24 mouse cellular contexts compared by ENCODE assay signal in genomic region chr7:125601280-125601670, GRCm38 (mm10). TPM values are rescaled to one million over a fixed set of nuclear protein-coding genes. Genes with fewer than 3 reads are reported as not detected.
A peak's percentile ranks its signal among the peaks of the same experiment; 100 is the strongest.
DNase-seq lines count a peak whose midpoint lies in the region; TF ChIP-seq lines count a peak whose summit lies in the region.
"Had no signal": no experiment of that assay in that cellular context is flagged by ENCODE, and none has a peak within 500 bp of the region (broad histone marks: within the 10 kb centered on the region; RNA-seq: fewer than 3 reads in every experiment).

No protein-coding gene starts in this region.

- H3K79me2 ChIP-seq in heart, adult 2 months (replicated peaks; ENCODE audit: control insufficient read depth, insufficient read depth, low read length), result no peaks in the 10 kb centered on the region

- H3K4me1 ChIP-seq in cortical plate, adult 2 months (ENCODE audit: control insufficient read depth, insufficient read depth, low read length), result no peaks in the 10 kb centered on the region
- peaks cover 93% of the 10 kb centered on the region for H3K4me1 ChIP-seq in megakaryocyte, embryonic 14.5 days
- no peaks in the 10 kb centered on the region for H3K4me1 ChIP-seq in heart, adult 2 months (ENCODE audit: control insufficient read depth, insufficient read depth, low read length)
- H3K4me1 ChIP-seq: hindbrain, embryonic 13.5 days; limb, embryonic 13.5 days; midbrain, embryonic 15.5 days; neural tube, embryonic 13.5 days had no signal

- DNase-seq in kidney, postnatal 4 days, result peak; percentile 9 to 20
- DNase-seq in kidney, adult 11 months, result no peak
- DNase-seq in B cell, adult 2 months, result peak; percentile 48 to 51
- DNase-seq in right cerebral cortex, postnatal 4 days, result no peak
- DNase-seq in heart, adult 2 months, result no peak
- DNase-seq: adrenal gland, postnatal 10 days; cerebellum, adult 9-11 months; gastrocnemius, postnatal 14 days; kidney, adult 2 months; kidney, postnatal 14 days; lung, adult 2 months; lung, postnatal 14 days; retina, postnatal 1 day had no signal

- WGBS in heart, adult 2 months, result 81% methylated on average over 6 of the region's 6 CpGs

- no peak for TF ChIP-seq EP300 in heart, adult 2 months (IDR thresholded peaks at IDR 0.05; ENCODE audit: insufficient read depth, low read depth, low read length)

- H3K27me3 ChIP-seq in megakaryocyte, embryonic 14.5 days (replicated peaks), result peaks cover 2% of the 10 kb centered on the region
- H3K27me3 ChIP-seq in heart, adult 2 months (ENCODE audit: control insufficient read depth, insufficient read depth, low read length), result no peaks in the 10 kb centered on the region
- H3K27me3 ChIP-seq: hindbrain, embryonic 13.5 days; limb, embryonic 13.5 days; midbrain, embryonic 15.5 days; neural tube, embryonic 13.5 days had no signal

- H3K9me3 ChIP-seq in megakaryocyte, embryonic 14.5 days, result no peaks in the 10 kb centered on the region
- H3K9me3 ChIP-seq: forebrain, embryonic 10.5 days; hindbrain, embryonic 13.5 days; limb, embryonic 13.5 days; midbrain, embryonic 15.5 days; neural tube, embryonic 13.5 days had no signal

- no peak overlapping the region for H3K4me3 ChIP-seq in cortical plate, adult 2 months (ENCODE audit: insufficient read depth, low read length)
- peak overlapping the region; percentile 18 for H3K4me3 ChIP-seq in megakaryocyte, embryonic 14.5 days (replicated peaks)
- no peak overlapping the region for H3K4me3 ChIP-seq in heart, adult 2 months
- H3K4me3 ChIP-seq: forebrain, embryonic 10.5 days; hindbrain, embryonic 13.5 days; layer of hippocampus, adult 2 months; limb, embryonic 13.5 days; midbrain, embryonic 15.5 days; neural tube, embryonic 13.5 days had no signal

- intact Hi-C loops in heart, adult 2 months (cut with DNase I), result no loop called here

- peaks cover 11% of the 10 kb centered on the region for H3K36me3 ChIP-seq in megakaryocyte, embryonic 14.5 days (replicated peaks; ENCODE audit: low read length)
- H3K36me3 ChIP-seq in heart, adult 2 months (ENCODE audit: control insufficient read depth, insufficient read depth, low read length), result no peaks in the 10 kb centered on the region
- H3K36me3 ChIP-seq: forebrain, embryonic 10.5 days; hindbrain, embryonic 13.5 days; limb, embryonic 13.5 days; midbrain, embryonic 15.5 days; neural tube, embryonic 13.5 days had no signal

- no peak for TF ChIP-seq CTCF in cortical plate, adult 2 months (IDR thresholded peaks at IDR 0.05; ENCODE audit: extremely low read depth, insufficient read depth, low read length)
- no peak for TF ChIP-seq CTCF in heart, adult 2 months (IDR thresholded peaks at IDR 0.05)

- TF ChIP-seq POLR2A in cortical plate, adult 2 months (IDR thresholded peaks at IDR 0.05; ENCODE audit: extremely low read depth, insufficient read depth, low read length), result no peak
- TF ChIP-seq POLR2A in heart, adult 2 months (IDR thresholded peaks at IDR 0.05; ENCODE audit: insufficient read depth, low read depth, low read length), result no peak

- H3K27ac ChIP-seq in cortical plate, adult 2 months (ENCODE audit: insufficient read depth, low read length), result peak overlapping the region; percentile 49; the same call in 1 of the 2 replicates
- no peak overlapping the region for H3K27ac ChIP-seq in heart, adult 2 months
- H3K27ac ChIP-seq: forebrain, embryonic 10.5 days; hindbrain, embryonic 13.5 days; layer of hippocampus, adult 2 months; limb, embryonic 13.5 days; midbrain, embryonic 15.5 days; neural tube, embryonic 13.5 days; stomach, postnatal 0 days had no signal

- no peak overlapping the region for H3K9ac ChIP-seq in heart, adult 2 months (ENCODE audit: low read depth, low read length)
- H3K9ac ChIP-seq: hindbrain, embryonic 13.5 days; limb, embryonic 13.5 days; midbrain, embryonic 15.5 days; neural tube, embryonic 13.5 days had no signal

RNA-seq across cellular contexts. Expression of gene Il21r, which starts 2.0 kb away (rescaled TPM):
- polyA plus RNA-seq in cortical plate, adult 2 months (2012; rRNA removed), result 1.3 and 1.5 TPM in 2 replicates
- polyA plus RNA-seq in megakaryocyte, embryonic 14.5 days (2012; ENCODE audit: insufficient read depth, low replicate concordance), result 19.8 and 124 TPM in 2 replicates
- total RNA-seq in heart, adult 2 months (2021), result under 1 TPM; 0.48 to 0.60 TPM
- polyA plus RNA-seq in heart, adult 2 months (2012; rRNA removed), result 1.8 and 2.3 TPM in 2 replicates
- total RNA-seq: MEL had no signal
- polyA plus RNA-seq: heart, embryonic 14.5 days had no signal

RNA-seq across cellular contexts. Expression of gene Il4ra, which starts 49.4 kb away (rescaled TPM):
- 5.4 and 6.2 TPM in 2 replicates for polyA plus RNA-seq in cortical plate, adult 2 months (2012; rRNA removed)
- 18.5 and 31.9 TPM in 2 replicates for polyA plus RNA-seq in megakaryocyte, embryonic 14.5 days (2012; ENCODE audit: insufficient read depth, low replicate concordance)
- total RNA-seq in heart, adult 2 months (2021), result 10 to 100 TPM; 13.2 to 20.1 TPM
- polyA plus RNA-seq in heart, adult 2 months (2012; rRNA removed), result 14.3 and 19.1 TPM in 2 replicates

Comparison
In these comparisons a context has a peak if more than half of its experiments do, and no peak if none do; other contexts are left out.
1. DNase-seq: peak in kidney, postnatal 4 days (2 of 2) and B cell, adult 2 months (2 of 2); none in kidney, adult 11 months (single experiment), right cerebral cortex, postnatal 4 days (single experiment) and heart, adult 2 months (0 of 2).